Mouse (Mus musculus): ENCODE results near the gene Zkscan3. TPM values are rescaled to one million over a fixed set of nuclear protein-coding genes. Genes with fewer than 3 reads are reported as not detected.

The Zkscan3 gene
- 45.1 and 49.1 TPM in 2 replicates for total RNA-seq (2014; fragmentation: Nextera tagmentation)
- 28.8 and 32.3 TPM in 2 replicates for total RNA-seq (2017)

- ATAC-seq (replicated peaks; ENCODE audit: low FRiP score, low TSS enrichment, poor library complexity, severe bottlenecking) = peak; percentile 95
These were observed at the start of gene Zkscan3 for GRCm38 (mm10) chr13:21402287-21402846. TSS of gene Zkscan3 (minus strand) at chr13:21402755.

- no peak for ATAC-seq (replicated peaks; ENCODE audit: low FRiP score, low TSS enrichment, poor library complexity, severe bottlenecking)
These were observed 45.5 kb upstream of the Zkscan3 start for GRCm38 (mm10) chr13:21447856-21448614.

- no peak for ATAC-seq (replicated peaks; ENCODE audit: low FRiP score, low TSS enrichment, poor library complexity, severe bottlenecking)
These were observed 44.2 kb upstream of the Zkscan3 start for GRCm38 (mm10) chr13:21446796-21447195.

GRCm38 (mm10) chr13:21441207-21441572, 38.6 kb upstream of the Zkscan3 start:
- no peak for ATAC-seq (replicated peaks; ENCODE audit: low FRiP score, low TSS enrichment, poor library complexity, severe bottlenecking)

GRCm38 (mm10) chr13:21440503-21441206, 38.1 kb upstream of the Zkscan3 start, which contains the start of gene Pgbd1:
TSS of gene Pgbd1 (minus strand) at chr13:21441058.
- peak; percentile 98 for ATAC-seq (replicated peaks; ENCODE audit: low FRiP score, low TSS enrichment, poor library complexity, severe bottlenecking)

- no peak for ATAC-seq (replicated peaks; ENCODE audit: low FRiP score, low TSS enrichment, poor library complexity, severe bottlenecking)
These were observed 32.9 kb upstream of the Zkscan3 start for GRCm38 (mm10) chr13:21435476-21435875.

GRCm38 (mm10) chr13:21427631-21428030, 25.1 kb upstream of the Zkscan3 start:
- no peak for ATAC-seq (replicated peaks; ENCODE audit: low FRiP score, low TSS enrichment, poor library complexity, severe bottlenecking)

DNA sequence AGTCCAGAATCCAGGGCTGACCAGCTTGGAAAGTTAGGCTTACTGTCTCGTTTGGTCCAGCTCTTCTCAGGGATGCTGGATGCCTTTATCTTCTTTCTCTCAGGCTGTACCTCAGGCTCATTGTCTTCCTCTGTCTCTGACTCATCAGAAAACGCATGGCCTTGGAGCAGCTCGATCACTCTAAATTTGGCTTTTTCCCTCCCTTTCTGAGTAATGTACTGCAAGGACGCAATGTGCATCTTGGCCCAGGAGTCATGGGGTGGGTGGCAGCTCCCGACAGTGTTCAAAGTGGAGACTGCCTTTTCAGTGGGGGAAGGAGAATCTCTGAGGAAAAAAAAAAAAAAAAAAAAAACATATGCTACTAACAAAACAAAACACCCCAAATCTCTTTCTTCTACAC, 20.7 kb upstream of the Zkscan3 start:
- no peak for ATAC-seq (replicated peaks; ENCODE audit: low FRiP score, low TSS enrichment, poor library complexity, severe bottlenecking)

GRCm38 (mm10) chr13:21418865-21419264, 16.3 kb upstream of the Zkscan3 start:
- ATAC-seq (replicated peaks; ENCODE audit: low FRiP score, low TSS enrichment, poor library complexity, severe bottlenecking) = peak; percentile 96

GRCm38 (mm10) chr13:21417298-21418010, 14.9 kb upstream of the Zkscan3 start:
- ATAC-seq (replicated peaks; ENCODE audit: low FRiP score, low TSS enrichment, poor library complexity, severe bottlenecking) = no peak

GRCm38 (mm10) chr13:21415750-21416149, 13.2 kb upstream of the Zkscan3 start:
- no peak for ATAC-seq (replicated peaks; ENCODE audit: low FRiP score, low TSS enrichment, poor library complexity, severe bottlenecking)

GRCm38 (mm10) chr13:21415266-21415665, 12.7 kb upstream of the Zkscan3 start:
- 0 out of 2 replicates have a peak, but pooled peaks have one; percentile 63 for ATAC-seq (replicated peaks; ENCODE audit: low FRiP score, low TSS enrichment, poor library complexity, severe bottlenecking)

DNA sequence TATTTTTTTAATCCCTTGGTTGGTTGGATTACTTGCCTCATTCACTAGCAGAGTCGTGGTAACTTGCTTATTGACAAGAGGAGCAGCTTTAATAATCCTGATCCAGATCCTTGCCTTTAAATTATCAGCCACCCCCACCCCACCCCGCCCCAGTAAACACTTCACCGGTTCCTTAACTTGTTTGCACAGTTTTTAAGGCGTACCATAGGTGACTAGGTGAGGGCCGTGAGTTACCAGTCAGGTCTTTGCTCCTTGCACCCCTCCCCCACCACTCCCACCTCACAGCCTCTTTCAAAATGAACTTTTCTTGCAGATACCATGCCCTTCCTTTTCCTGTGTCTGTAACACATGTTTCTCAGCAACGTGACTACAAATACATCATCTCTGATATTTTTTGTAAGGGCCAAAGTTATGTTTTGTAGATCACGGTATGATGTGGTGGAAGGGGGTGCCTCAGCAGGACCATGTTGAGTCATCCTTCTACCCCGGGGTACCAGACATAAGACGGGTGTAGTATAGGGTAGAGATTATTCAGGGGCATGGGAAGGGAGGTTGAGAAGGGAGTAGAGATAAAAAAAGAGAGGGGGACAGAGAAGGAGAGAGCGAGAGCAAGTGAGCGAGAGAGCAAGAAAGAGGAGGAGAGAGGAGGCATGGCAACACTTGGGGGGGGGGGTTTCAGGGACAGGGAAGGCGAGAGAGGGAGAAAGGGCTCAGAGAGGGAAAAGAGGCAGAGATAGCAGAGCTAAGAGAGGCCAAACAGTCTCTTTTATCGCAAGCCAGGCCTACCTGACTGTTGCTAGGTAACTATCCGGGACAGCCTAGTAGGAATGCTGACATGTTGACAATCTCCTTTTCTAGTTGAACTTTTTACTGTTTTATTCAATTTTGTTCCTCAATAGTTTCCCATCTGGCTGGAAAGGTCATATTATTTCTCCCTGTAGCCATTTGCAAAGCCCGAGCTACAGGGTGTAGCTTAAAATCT, 12.0 kb upstream of the Zkscan3 start:
- ATAC-seq (replicated peaks; ENCODE audit: low FRiP score, low TSS enrichment, poor library complexity, severe bottlenecking) = 0 out of 2 replicates have a peak, but pooled peaks have one; percentile 38

GRCm38 (mm10) chr13:21408805-21409459, 6.4 kb upstream of the Zkscan3 start:
- ATAC-seq (replicated peaks; ENCODE audit: low FRiP score, low TSS enrichment, poor library complexity, severe bottlenecking) = no peak

- ATAC-seq (replicated peaks; ENCODE audit: low FRiP score, low TSS enrichment, poor library complexity, severe bottlenecking) = peak; percentile 98
These were observed 5.6 kb upstream of the Zkscan3 start for GRCm38 (mm10) chr13:21407969-21408804.

DNA sequence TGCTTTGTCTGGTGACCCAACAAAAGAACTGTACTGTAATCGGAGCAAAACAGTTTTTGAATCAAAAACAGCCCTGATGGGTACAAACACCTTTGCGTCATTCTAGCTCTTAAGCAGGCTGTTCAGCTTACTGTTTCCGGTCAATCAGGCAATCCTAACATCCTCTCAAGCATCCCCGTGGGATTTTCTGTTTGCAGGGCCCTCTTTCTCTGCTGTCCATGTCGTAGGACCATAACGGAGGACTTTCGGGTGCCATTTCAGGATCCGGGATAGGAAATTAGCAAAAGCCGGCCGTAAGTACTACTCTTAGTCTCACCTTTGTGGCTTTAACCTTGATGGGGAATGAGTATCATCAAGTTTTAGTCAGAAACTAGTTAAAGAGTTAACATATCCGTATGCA, 4.8 kb upstream of the Zkscan3 start:
- ATAC-seq (replicated peaks; ENCODE audit: low FRiP score, low TSS enrichment, poor library complexity, severe bottlenecking) = no peak

- ATAC-seq (replicated peaks; ENCODE audit: low FRiP score, low TSS enrichment, poor library complexity, severe bottlenecking) = no peak
These were observed 293 bp upstream of the Zkscan3 start for GRCm38 (mm10) chr13:21402848-21403247.
